Mouse (Mus musculus) MEL (cell line): ENCODE results near the gene Lypla2. TPM values are rescaled to one million over a fixed set of nuclear protein-coding genes. Genes with fewer than 3 reads are reported as not detected.

ENCODE experiments used
- DNase-seq: peaks from one replicate; pipeline ENCODE4 v3.0.0; 2011; ENCODE audit warnings: low read depth, low spot score
- H3K27ac ChIP-seq: 2 replicates; pipeline ENCODE4 v1.5.1; 2012; ENCODE audit warnings: low read depth, mild to moderate bottlenecking, control low read depth, low read length, moderate library complexity; ENCODE audit not compliant: control insufficient read depth
- H3K27me3 ChIP-seq, 2 experiments: fragments of 150-350 bp in 1 of 2; sonication (generic) in 1 of 2; 2 replicates each; pipeline ENCODE4 v1.6.1; 2012; ENCODE audit warnings: low read length in 2 of 2, mild to moderate bottlenecking in 2 of 2, improper control_type of control experiment in 1 of 2, moderate library complexity in 1 of 2; ENCODE audit not compliant: insufficient read depth in 2 of 2, control insufficient read depth in 1 of 2
- H3K36me3 ChIP-seq, 2 experiments: 2 replicates each; pipeline ENCODE4 v1.6.1; 2012 to 2014; ENCODE audit warnings: low read length in 2 of 2, improper control_type of control experiment in 1 of 2, inconsistent platforms in 1 of 2, mild to moderate bottlenecking in 1 of 2; ENCODE audit not compliant: insufficient read depth in 2 of 2, control insufficient read depth in 1 of 2
- H3K4me1 ChIP-seq, 2 experiments: fragments of 150-350 bp in 1 of 2; sonication (generic) in 1 of 2; 2 replicates each; pipeline ENCODE4 v1.6.1; 2012; ENCODE audit warnings: low read length in 2 of 2, improper control_type of control experiment in 1 of 2, mild to moderate bottlenecking in 1 of 2; ENCODE audit not compliant: insufficient read depth in 2 of 2, control insufficient read depth in 1 of 2
- H3K4me3 ChIP-seq, 2 experiments: fragments of 150-350 bp in 1 of 2; sonication (generic) in 1 of 2; 2 replicates each; pipeline ENCODE4 v1.5.1; 2012; ENCODE audit warnings: low read depth in 2 of 2, low read length in 2 of 2, mild to moderate bottlenecking in 2 of 2, moderate library complexity in 2 of 2, control low read depth in 1 of 2, improper control_type of control experiment in 1 of 2; ENCODE audit not compliant: control insufficient read depth in 1 of 2, insufficient read depth in 1 of 2
- H3K79me2 ChIP-seq: 2 replicates; pipeline ENCODE4 v1.6.1; 2012; ENCODE audit warnings: mild to moderate bottlenecking, low read length, moderate library complexity; ENCODE audit not compliant: control insufficient read depth, poor library complexity, insufficient read depth
- H3K9ac ChIP-seq: 2 replicates; pipeline ENCODE4 v1.6.1; 2012; ENCODE audit warnings: low read depth, mild to moderate bottlenecking, control low read depth, low read length, moderate library complexity; ENCODE audit not compliant: control insufficient read depth, poor library complexity, severe bottlenecking
- H3K9me3 ChIP-seq: fragments of 150-350 bp; sonication (generic); replicated peaks from 2 replicates; pipeline ENCODE4 v1.6.1; 2012; ENCODE audit warnings: mild to moderate bottlenecking, low read length, improper control_type of control experiment, moderate library complexity; ENCODE audit not compliant: insufficient read depth
- CHD1 ChIP-seq: IDR thresholded peaks from 2 replicates; pipeline ENCODE4 v1.6.1; 2012; ENCODE audit warnings: low read depth, mild to moderate bottlenecking, inconsistent platforms, low read length, improper control_type of control experiment
- CHD2 ChIP-seq: IDR thresholded peaks from 2 replicates; pipeline ENCODE4 v1.6.1; 2011; ENCODE audit warnings: low read length, improper control_type of control experiment
- CTCF ChIP-seq, 3 experiments: IDR thresholded peaks in 2 of 3; conservative IDR thresholded peaks in 1 of 3; 2 replicates each; pipeline ENCODE4 v1.5.1; 2011 to 2012; ENCODE audit warnings: low read length in 3 of 3, low read depth in 2 of 3, mild to moderate bottlenecking in 2 of 3, improper control_type of control experiment in 1 of 3, inconsistent platforms in 1 of 3, mixed read lengths in 1 of 3, moderate library complexity in 1 of 3; ENCODE audit not compliant: control insufficient read depth in 1 of 3, insufficient read depth in 1 of 3, poor library complexity in 1 of 3, severe bottlenecking in 1 of 3
- E2F4 ChIP-seq: IDR thresholded peaks from 2 replicates; pipeline ENCODE4 v1.6.1; 2011; ENCODE audit warnings: low read depth, low read length, improper control_type of control experiment, borderline replicate concordance
- EP300 ChIP-seq, 2 experiments: IDR thresholded peaks; 2 replicates each; pipeline ENCODE4 v1.6.1; 2011; ENCODE audit warnings: improper control_type of control experiment in 2 of 2, low read length in 2 of 2, low read depth in 1 of 2, mild to moderate bottlenecking in 1 of 2
- ETS1 ChIP-seq: IDR thresholded peaks from 2 replicates; pipeline ENCODE4 v1.6.1; 2012; ENCODE audit warnings: low read depth, mild to moderate bottlenecking, inconsistent platforms, low read length, improper control_type of control experiment, moderate library complexity
- JUND ChIP-seq: IDR thresholded peaks from 2 replicates; pipeline ENCODE4 v1.6.1; 2011; ENCODE audit warnings: low read depth, mild to moderate bottlenecking, improper control_type of control experiment, low read length
- MAFK ChIP-seq: IDR thresholded peaks from 2 replicates; pipeline ENCODE4 v1.6.1; 2011; ENCODE audit warnings: low read depth, mild to moderate bottlenecking, low read length, improper control_type of control experiment, borderline replicate concordance
- MAZ ChIP-seq: IDR thresholded peaks from 2 replicates; pipeline ENCODE4 v1.6.1; 2012; ENCODE audit warnings: low read depth, mild to moderate bottlenecking, inconsistent platforms, low read length, improper control_type of control experiment
- MEF2A ChIP-seq: IDR thresholded peaks from 2 replicates; pipeline ENCODE4 v1.6.1; 2014; ENCODE audit warnings: low read depth, mild to moderate bottlenecking, inconsistent platforms, low read length, improper control_type of control experiment; ENCODE audit not compliant: poor library complexity, insufficient replicate concordance, severe bottlenecking; ENCODE audit errors: extremely low read depth
- MYB ChIP-seq: IDR thresholded peaks from 2 replicates; pipeline ENCODE4 v1.6.1; 2011; ENCODE audit warnings: mild to moderate bottlenecking, low read depth, low read length, improper control_type of control experiment
- MYC ChIP-seq: IDR thresholded peaks from 2 replicates; pipeline ENCODE4 v1.6.1; 2011; ENCODE audit warnings: low read depth, mild to moderate bottlenecking, low read length, improper control_type of control experiment, moderate library complexity
- NELFE ChIP-seq: IDR thresholded peaks from 2 replicates; pipeline ENCODE4 v1.6.1; 2011; ENCODE audit warnings: low read depth, low read length, improper control_type of control experiment
- NRF1 ChIP-seq: IDR thresholded peaks from 2 replicates; pipeline ENCODE4 v1.6.1; 2014; ENCODE audit warnings: low read depth, mild to moderate bottlenecking, inconsistent platforms, low read length, improper control_type of control experiment, moderate library complexity; ENCODE audit not compliant: poor library complexity, insufficient read depth, severe bottlenecking
- POLR2A ChIP-seq, 2 experiments: IDR thresholded peaks; 2 replicates each; pipeline ENCODE4 v1.6.1; 2011 to 2012; ENCODE audit warnings: low read length in 2 of 2, mild to moderate bottlenecking in 2 of 2, control low read depth in 1 of 2, improper control_type of control experiment in 1 of 2, low read depth in 1 of 2, moderate library complexity in 1 of 2; ENCODE audit not compliant: control insufficient read depth in 1 of 2, insufficient read depth in 1 of 2, poor library complexity in 1 of 2
- POLR2AphosphoS2 ChIP-seq: IDR thresholded peaks from 2 replicates; pipeline ENCODE4 v1.6.1; 2011; ENCODE audit warnings: low read length, improper control_type of control experiment
- POLR2AphosphoS5 ChIP-seq: IDR thresholded peaks from 2 replicates; pipeline ENCODE4 v1.6.1; 2012; ENCODE audit warnings: low read depth, borderline replicate concordance, mild to moderate bottlenecking, inconsistent platforms, low read length, moderate library complexity, mixed read lengths
- SIN3A ChIP-seq: IDR thresholded peaks from 2 replicates; pipeline ENCODE4 v1.6.1; 2012; ENCODE audit warnings: low read length, improper control_type of control experiment, inconsistent platforms
- SMC3 ChIP-seq: IDR thresholded peaks from 2 replicates; pipeline ENCODE4 v1.6.1; 2011; ENCODE audit warnings: low read depth, low read length, improper control_type of control experiment
- TAL1 ChIP-seq: IDR thresholded peaks from 2 replicates; pipeline ENCODE4 v1.6.1; 2012; ENCODE audit warnings: mild to moderate bottlenecking, inconsistent platforms, low read length, moderate library complexity, mixed read lengths
- TCF12 ChIP-seq: IDR thresholded peaks from 2 replicates; pipeline ENCODE4 v1.6.1; 2014; ENCODE audit warnings: low read depth, mild to moderate bottlenecking, inconsistent platforms, low read length, improper control_type of control experiment, moderate library complexity
- UBTF ChIP-seq: IDR thresholded peaks from 2 replicates; pipeline ENCODE4 v1.6.1; 2012; ENCODE audit warnings: low read depth, mild to moderate bottlenecking, inconsistent platforms, low read length, improper control_type of control experiment, moderate library complexity, borderline replicate concordance; ENCODE audit not compliant: insufficient read depth
- USF1 ChIP-seq: IDR thresholded peaks from 2 replicates; pipeline ENCODE4 v1.6.1; 2014; ENCODE audit warnings: low read depth, mild to moderate bottlenecking, inconsistent platforms, low read length, improper control_type of control experiment, moderate library complexity
- USF2 ChIP-seq, 2 experiments: IDR thresholded peaks; 2 replicates each; pipeline ENCODE4 v1.6.1; 2011 to 2012; ENCODE audit warnings: improper control_type of control experiment in 2 of 2, low read length in 2 of 2, borderline replicate concordance in 1 of 2, inconsistent platforms in 1 of 2, low read depth in 1 of 2, mild to moderate bottlenecking in 1 of 2; ENCODE audit not compliant: insufficient read depth in 1 of 2
- ZC3H11A ChIP-seq: IDR thresholded peaks from 2 replicates; pipeline ENCODE4 v1.6.1; 2012; ENCODE audit warnings: low read depth, mild to moderate bottlenecking, inconsistent platforms, low read length, improper control_type of control experiment
- polyA plus RNA-seq, 2 experiments: library from polyadenylated mRNA; stranded (reverse) in 1 of 2; unstranded in 1 of 2; fragments of >175 nt in 1 of 2; fragments of >200 nt in 1 of 2; gene quantifications; 2 replicates each; pipeline versions ENCODE4 v1.2.1 to v1.2.4; 2012; ENCODE audit warnings: low replicate concordance in 2 of 2, low read depth in 1 of 2; ENCODE audit not compliant: insufficient read length in 2 of 2, insufficient read depth in 1 of 2, missing spikeins in 1 of 2
- total RNA-seq: library from RNA; depleted of rRNA; stranded (reverse); fragments of 300-350 nt; gene quantifications from 2 replicates; pipeline ENCODE4 v1.2.3, GENCODE M21; 2012

Gene Lypla2
- total and polyA plus RNA-seq, 3 experiments, result 65.1 to 95.6 TPM; not detected in 1

GRCm38 (mm10) chr4:135965113-135965512, 7.3 kb downstream of the Lypla2 start:
- H3K4me3 ChIP-seq, result no peak overlapping the region
- H3K9ac ChIP-seq, result no peak overlapping the region
- TF ChIP-seq MYB, result no peak
- no peak for TF ChIP-seq POLR2AphosphoS5
- TF ChIP-seq MEF2A, result no peak
- TF ChIP-seq, all 39 proteins: peak for 0
- Histone ChIP-seq H3K4me1 (peaks cover 4 to 7% of the 10 kb centered on the region in 2 experiments; a peak in 3 of 4 replicates), H3K27ac (no peak overlapping the region), H3K79me2 (peaks cover 7% of the 10 kb centered on the region; the same call in 1 of the 2 replicates), H3K27me3 (no peaks in the 10 kb centered on the region), H3K36me3 (peaks cover 0 to 6% of the 10 kb centered on the region in 2 experiments; a peak in 3 of 4 replicates), H3K9me3 (no peaks in the 10 kb centered on the region)
- DNase-seq, result no peak

- Histone ChIP-seq H3K27ac (no peak overlapping the region), H3K9me3 (no peaks in the 10 kb centered on the region), H3K4me3 (peak overlapping the region; percentile 78 to 83), H3K9ac (peak overlapping the region; percentile 85), H3K27me3 (no peaks in the 10 kb centered on the region), H3K36me3 (peaks cover 0 to 6% of the 10 kb centered on the region in 2 experiments; a peak in 3 of 4 replicates), H3K79me2 (peaks cover 7% of the 10 kb centered on the region; the same call in 1 of the 2 replicates), H3K4me1 (peaks cover 4 to 7% of the 10 kb centered on the region in 2 experiments; a peak in 3 of 4 replicates)
- TF ChIP-seq E2F4 (no peak), NRF1 (no peak), CHD2 (no peak), SIN3A (0 out of 2 replicates have a peak, but pooled peaks have one; percentile 7), POLR2AphosphoS5 (no peak), CTCF (IDR thresholded peaks at IDR 0.05 in 2 of 3, conservative IDR thresholded peaks at IDR 0.05 in 1 of 3; ENCODE audit: control insufficient read depth in 1 of 3, insufficient read depth in 1 of 3, low read depth in 2 of 3, low read length in 3 of 3, poor library complexity in 1 of 3, severe bottlenecking in 1 of 3) (no peak), USF2 (IDR thresholded peaks at IDR 0.05; ENCODE audit: borderline replicate concordance in 1 of 2, insufficient read depth in 1 of 2, low read depth in 1 of 2, low read length in 2 of 2) (no peak), MAZ (no peak), TCF12 (no peak), MYC (no peak), CHD1 (no peak), USF1 (no peak), MYB (no peak), UBTF (no peak), MEF2A (no peak), MAFK (no peak), EP300 (IDR thresholded peaks at IDR 0.05; ENCODE audit: low read depth in 1 of 2, low read length in 2 of 2) (no peak), SMC3 (no peak), ETS1 (0 out of 2 replicates have a peak, but pooled peaks have one; percentile 16), ZC3H11A (no peak), TAL1 (no peak), POLR2AphosphoS2 (no peak), POLR2A (IDR thresholded peaks at IDR 0.05; ENCODE audit: control insufficient read depth in 1 of 2, insufficient read depth in 1 of 2, low read depth in 1 of 2, low read length in 2 of 2, poor library complexity in 1 of 2) (no peak; a peak in 1 of 4 replicates), JUND (no peak), NELFE (0 out of 2 replicates have a peak, but pooled peaks have one; percentile 16)
- DNase-seq, result peak; percentile 59
Measured at GRCm38 (mm10) chr4:135964426-135964825, 8.0 kb downstream of the Lypla2 start.
